Mouse (Mus musculus) right cerebral cortex, postnatal 25 days (tissue): ENCODE measurements around the gene Prkd1.

ENCODE experiments used
- DNase-seq: peaks from one replicate; pipeline ENCODE4 v3.0.0; 2022

The Prkd1 gene

GRCm38 (mm10) chr12:50554214-50554613 lies 94.7 kb downstream of the Prkd1 start:
- no peak for DNase-seq

GRCm38 (mm10) chr12:50549860-50550555 lies 98.9 kb downstream of the Prkd1 start:
- peak; percentile 63 for DNase-seq

- DNase-seq, result peak; percentile 13
Observed at GRCm38 (mm10) chr12:50546394-50546793, 102.5 kb downstream of the Prkd1 start.

GRCm38 (mm10) chr12:50545610-50545919 lies 103.3 kb downstream of the Prkd1 start:
- DNase-seq, result no peak

- DNase-seq, result no peak
Observed at GRCm38 (mm10) chr12:50544855-50545609, 103.9 kb downstream of the Prkd1 start.

GRCm38 (mm10) chr12:50540793-50541192 lies 108.1 kb downstream of the Prkd1 start:
- DNase-seq, result no peak

- DNase-seq, result peak; percentile 17
Observed at GRCm38 (mm10) chr12:50538296-50538965, 110.5 kb downstream of the Prkd1 start.

GRCm38 (mm10) chr12:50537761-50538160 lies 111.1 kb downstream of the Prkd1 start:
- no peak for DNase-seq

- no peak for DNase-seq
Observed at GRCm38 (mm10) chr12:50537006-50537405, 111.9 kb downstream of the Prkd1 start.

- no peak for DNase-seq
Observed at GRCm38 (mm10) chr12:50528633-50529032, 120.3 kb downstream of the Prkd1 start.

GRCm38 (mm10) chr12:50524061-50524460 lies 124.8 kb downstream of the Prkd1 start:
- DNase-seq, result no peak

GRCm38 (mm10) chr12:50514526-50514925 lies 134.4 kb downstream of the Prkd1 start:
- DNase-seq, result no peak

- DNase-seq, result no peak
Observed at GRCm38 (mm10) chr12:50511486-50512225, 137.2 kb downstream of the Prkd1 start.

GRCm38 (mm10) chr12:50508762-50509161 lies 140.1 kb downstream of the Prkd1 start:
- DNase-seq, result no peak

GRCm38 (mm10) chr12:50499796-50500504 lies 148.9 kb downstream of the Prkd1 start:
- no peak for DNase-seq

- no peak for DNase-seq
Observed at GRCm38 (mm10) chr12:50496006-50496405, 152.9 kb downstream of the Prkd1 start.

- no peak for DNase-seq
Observed at GRCm38 (mm10) chr12:50479784-50480183, 169.1 kb downstream of the Prkd1 start.

GRCm38 (mm10) chr12:50457151-50457550 lies 191.7 kb downstream of the Prkd1 start:
- DNase-seq, result no peak

GRCm38 (mm10) chr12:50451761-50452160 lies 197.1 kb downstream of the Prkd1 start:
- peak; percentile 14 for DNase-seq

GRCm38 (mm10) chr12:50436660-50437059 lies 212.2 kb downstream of the Prkd1 start:
- no peak for DNase-seq

GRCm38 (mm10) chr12:50430129-50430703 lies 218.7 kb downstream of the Prkd1 start:
- no peak for DNase-seq

GRCm38 (mm10) chr12:50352404-50352803 lies 296.5 kb downstream of the Prkd1 start:
- peak; percentile 39 for DNase-seq
